In the genomic region with DNA sequence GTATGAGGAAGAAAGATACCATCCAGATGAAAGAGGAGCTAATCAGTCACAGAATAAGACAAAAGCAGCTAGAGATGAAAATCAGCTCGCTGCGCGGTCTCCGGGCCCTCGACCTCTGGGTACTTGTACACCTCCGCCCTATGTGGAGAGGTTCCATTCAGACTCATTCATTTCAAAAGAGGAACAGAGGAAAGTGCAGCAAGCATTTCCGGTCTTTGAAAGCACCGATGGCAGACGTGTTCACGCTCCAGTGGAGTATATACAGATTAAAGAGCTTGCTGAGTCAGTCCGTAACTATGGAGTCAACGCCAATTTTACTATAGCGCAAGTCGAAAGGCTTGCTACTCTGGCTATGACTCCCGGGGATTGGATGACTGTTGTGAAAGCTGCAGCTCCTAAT, we compare ENCODE assay signal across 4 mouse cellular contexts. TPM values are rescaled to one million over a fixed set of nuclear protein-coding genes. Genes with fewer than 3 reads are reported as not detected.
DNase-seq lines count a peak whose midpoint lies in the region; TF ChIP-seq lines count a peak whose summit lies in the region.
"Not testable (repeated sequence)": the region's sequence is repeated elsewhere in the genome, so short reads cannot be mapped to it uniquely, and the experiment has no call there.

No protein-coding gene starts in this region.

- H3K27me3 ChIP-seq in CH12.LX (replicated peaks) = not testable (repeated sequence)

- not testable (repeated sequence) for H3K4me2 ChIP-seq in CH12.LX (ENCODE audit: insufficient read depth, low read depth, poor library complexity, severe bottlenecking)

- DNase-seq in A20 (ENCODE audit: low read depth, low spot score) (peak; percentile 92), CH12.LX (ENCODE audit: extremely low read depth) (peak; percentile 96), R1 (ENCODE audit: low read depth, low spot score) (peak; percentile 65), ZHBTc4 (ENCODE audit: low read depth, low spot score) (peak; percentile 17)

- dilution Hi-C loops in CH12.LX (cut with MboI; ENCODE audit: extremely low pct_ligation_motif_present, extremely low pct_unique_long_range_greater_than_20kb, low sequenced_read_pairs) = not testable (repeated sequence)

- peak; percentile 34; the same call in 1 of the 2 replicates for TF ChIP-seq POLR2A in CH12.LX (IDR thresholded peaks at IDR 0.05; ENCODE audit: low read depth, low read length)

- in situ Hi-C loops in CH12.LX (cut with MboI; ENCODE audit: low pct_ligation_motif_present, low pct_unique_long_range_greater_than_20kb, low sequenced_read_pairs) = not testable (repeated sequence)

- TF ChIP-seq RAD21 in CH12.LX (IDR thresholded peaks at IDR 0.05; ENCODE audit: low read depth, low read length) = not testable (repeated sequence)

- H3K4me1 ChIP-seq in CH12.LX (ENCODE audit: control insufficient read depth in 1 of 2, insufficient read depth in 2 of 2) = peaks cover 0 to 12% of the 10 kb centered on the region in 2 experiments; a peak in 2 of 4 replicates

- not testable (repeated sequence) for H3K9ac ChIP-seq in CH12.LX (ENCODE audit: insufficient read depth, low read depth)

- not testable (repeated sequence) for H3K9me3 ChIP-seq in CH12.LX (replicated peaks; ENCODE audit: low read length)

- TF ChIP-seq EP300 in CH12.LX (IDR thresholded peaks at IDR 0.05; ENCODE audit: low read length) = peak; percentile 97

- TF ChIP-seq CTCF in CH12.LX (conservative IDR thresholded peaks at IDR 0.05 in 1 of 2, IDR thresholded peaks at IDR 0.05 in 1 of 2; ENCODE audit: low read depth in 2 of 2, low read length in 2 of 2) = not testable (repeated sequence)

- H3K79me2 ChIP-seq in CH12.LX (replicated peaks; ENCODE audit: control insufficient read depth, extremely low read depth, insufficient read depth, poor library complexity, severe bottlenecking) = not testable (repeated sequence)

- H3K36me3 ChIP-seq in CH12.LX (replicated peaks in 1 of 2; ENCODE audit: control insufficient read depth in 1 of 2, insufficient read depth in 1 of 2, low read length in 1 of 2) = not testable (repeated sequence)

- H3K27ac ChIP-seq in CH12.LX (ENCODE audit: insufficient read depth, low read depth) = peak overlapping the region; percentile 55; the same call in 1 of the 2 replicates

- H3K4me3 ChIP-seq in CH12.LX (replicated peaks in 1 of 3; ENCODE audit: low read depth in 2 of 3, low read length in 2 of 3, poor library complexity in 1 of 3) = not testable (repeated sequence)

TF ChIP-seq in CH12.LX, 34 proteins besides CTCF, POLR2A, EP300 and RAD21:
- TF ChIP-seq BHLHE40 (IDR thresholded peaks at IDR 0.05; ENCODE audit: low read depth, low read length) (peak; percentile 76), JUN (IDR thresholded peaks at IDR 0.05; ENCODE audit: insufficient read depth, low read depth, low read length) (peak; percentile 91), IRF4 (IDR thresholded peaks at IDR 0.05; ENCODE audit: low read depth, low read length) (peak; percentile 97), ETS1 (conservative IDR thresholded peaks at IDR 0.05; ENCODE audit: low read depth, low read length) (peak; percentile 83), UBTF (IDR thresholded peaks at IDR 0.05; ENCODE audit: low read depth, low read length) (0 out of 2 replicates have a peak, but pooled peaks have one; percentile 51), MAFK (IDR thresholded peaks at IDR 0.05; ENCODE audit: insufficient replicate concordance, low read length) (peak; percentile 86), MYC (IDR thresholded peaks at IDR 0.05; ENCODE audit: low read depth, low read length) (0 out of 2 replicates have a peak, but pooled peaks have one; percentile 42), JUND (conservative IDR thresholded peaks at IDR 0.05; ENCODE audit: low read depth, low read length) (peak; percentile 95), TCF12 (IDR thresholded peaks at IDR 0.05; ENCODE audit: low read depth, low read length) (peak; percentile 82), CHD2 (IDR thresholded peaks at IDR 0.05; ENCODE audit: low read length) (peak; percentile 81), RCOR1 (conservative IDR thresholded peaks at IDR 0.05; ENCODE audit: low read depth, low read length) (peak; percentile 95), ELF1 (IDR thresholded peaks at IDR 0.05; ENCODE audit: low read depth, low read length) (peak; percentile 33; the same call in 1 of the 2 replicates), TBP (conservative IDR thresholded peaks at IDR 0.05; ENCODE audit: low read depth, low read length) (0 out of 2 replicates have a peak, but pooled peaks have one; percentile 45), MEF2A (IDR thresholded peaks at IDR 0.05; ENCODE audit: borderline replicate concordance, low read depth, low read length) (peak; percentile 78)

RNA-seq across cellular contexts. Expression of a gene that starts 16.3 kb away (rescaled TPM):
- total RNA-seq in CH12.LX (2012; rRNA removed) = 7.7 and 8.7 TPM in 2 replicates
- 5.0 and 5.6 TPM in 2 replicates for total RNA-seq in CH12.LX (2014; rRNA removed)
- polyA plus RNA-seq in CH12.LX (2012; ENCODE audit: insufficient read length, low read depth) = 7.6 and 11.7 TPM in 2 replicates

Comparison
In these comparisons a context has a peak if more than half of its experiments do, and no peak if none do; other contexts are left out.
1. DNase-seq: peak in every context shown above with its lines; median percentile 96 in CH12.LX; 92 in A20; 65 in R1; 17 in ZHBTc4.